Mouse (Mus musculus) kidney, embryonic 14.5 days (tissue): ENCODE data around the gene Gm10300. TPM values are rescaled to one million over a fixed set of nuclear protein-coding genes. Genes with fewer than 3 reads are reported as not detected.

Experiments
- ATAC-seq: fragments of 200-750 bp; cut with Nextera tagmentation; 2 replicates; pipeline ENCODE4 v1.8.0; 2017; ENCODE audit warnings: moderate number of reproducible peaks, mild to moderate bottlenecking, moderate TSS enrichment, moderate library complexity; ENCODE audit not compliant: low FRiP score, low TSS enrichment
- H3K27ac ChIP-seq: fragments of 300-500 bp; sonication (generic); 2 replicates; pipeline ENCODE4 v1.5.1; 2014; ENCODE audit warnings: low read depth, mild to moderate bottlenecking, low read length, moderate library complexity, mixed read lengths
- H3K27me3 ChIP-seq: fragments of 300-500 bp; sonication (generic); 2 replicates; pipeline ENCODE4 v1.6.1; 2014; ENCODE audit warnings: mild to moderate bottlenecking, low read length; ENCODE audit not compliant: control insufficient read depth, insufficient read depth
- H3K36me3 ChIP-seq: fragments of 300-500 bp; sonication (generic); 2 replicates; pipeline ENCODE4 v1.6.1; 2014; ENCODE audit warnings: low read length, mixed read lengths; ENCODE audit not compliant: control insufficient read depth, insufficient read depth
- H3K4me1 ChIP-seq: fragments of 300-500 bp; sonication (generic); 2 replicates; pipeline ENCODE4 v1.6.1; 2014; ENCODE audit warnings: low read length, mixed read lengths; ENCODE audit not compliant: control insufficient read depth, insufficient read depth
- H3K4me2 ChIP-seq: fragments of 300-500 bp; sonication (generic); replicated peaks from 2 replicates; pipeline ENCODE4 v1.6.1; 2014; ENCODE audit warnings: low read depth, mild to moderate bottlenecking, low read length
- H3K4me3 ChIP-seq: fragments of 300-500 bp; sonication (generic); 2 replicates; pipeline ENCODE4 v1.5.1; 2014; ENCODE audit warnings: mild to moderate bottlenecking, low read length
- H3K9ac ChIP-seq: fragments of 300-500 bp; sonication (generic); 2 replicates; pipeline ENCODE4 v1.6.1; 2014; ENCODE audit warnings: low read depth, mild to moderate bottlenecking, low read length, moderate library complexity
- H3K9me3 ChIP-seq: fragments of 300-500 bp; sonication (generic); 2 replicates; pipeline ENCODE4 v1.6.1; 2016; ENCODE audit warnings: low read length; ENCODE audit not compliant: control insufficient read depth
- WGBS: fragments of 180-500 bp; shearing (Covaris S2); extraction: QIAGEN DNeasy Blood & Tissue Kit; methylation state at CpG from one replicate; pipeline ENCODE4 v1.1.7; 2014; 5-methylcytosine and 5-hydroxymethylcytosine counted together
- polyA plus RNA-seq: library from polyadenylated mRNA; unstranded; fragments of >200 nt; fragmentation: Nextera tagmentation; extraction: Ambion mirVana; gene quantifications from 2 replicates; pipeline ENCODE4 v1.2.1, GENCODE M21; 2014

Gene Gm10300
- polyA plus RNA-seq, 1 experiment from 2014 or later = not detected

- H3K9me3 ChIP-seq = no peaks in the 10 kb centered on the region
- H3K9ac ChIP-seq = no peak overlapping the region
- no peaks in the 10 kb centered on the region for H3K36me3 ChIP-seq
- no peak for ATAC-seq
- H3K4me2 ChIP-seq = no peak overlapping the region
- peaks cover 24% of the 10 kb centered on the region for H3K4me1 ChIP-seq
- no peak overlapping the region for H3K4me3 ChIP-seq
- H3K27ac ChIP-seq = no peak overlapping the region
- WGBS = 63% methylated on average over 5 of the region's 5 CpGs
- H3K27me3 ChIP-seq = no peaks in the 10 kb centered on the region
Measured at GRCm38 (mm10) chr4:132037137-132037536, 37.4 kb upstream of the Gm10300 start.

GRCm38 (mm10) chr4:132037991-132038390, 36.5 kb upstream of the Gm10300 start:
- no peak overlapping the region for H3K4me2 ChIP-seq
- H3K9ac ChIP-seq = no peak overlapping the region
- no peaks in the 10 kb centered on the region for H3K36me3 ChIP-seq
- peaks cover 24% of the 10 kb centered on the region for H3K4me1 ChIP-seq
- 14% methylated on average over 7 of the region's 7 CpGs for WGBS
- H3K27ac ChIP-seq = no peak overlapping the region
- no peak overlapping the region for H3K4me3 ChIP-seq
- peak; percentile 95 for ATAC-seq
- H3K27me3 ChIP-seq = no peaks in the 10 kb centered on the region
- H3K9me3 ChIP-seq = no peaks in the 10 kb centered on the region

GRCm38 (mm10) chr4:132038809-132039208, 35.7 kb upstream of the Gm10300 start:
- H3K4me1 ChIP-seq = peaks cover 24% of the 10 kb centered on the region
- H3K36me3 ChIP-seq = no peaks in the 10 kb centered on the region
- H3K9ac ChIP-seq = no peak overlapping the region
- 85% methylated on average over 2 of the region's 2 CpGs for WGBS
- no peaks in the 10 kb centered on the region for H3K27me3 ChIP-seq
- H3K27ac ChIP-seq = no peak overlapping the region
- ATAC-seq = no peak
- H3K9me3 ChIP-seq = no peaks in the 10 kb centered on the region
- H3K4me3 ChIP-seq = no peak overlapping the region
- no peak overlapping the region for H3K4me2 ChIP-seq

GRCm38 (mm10) chr4:132039521-132039920, 35.0 kb upstream of the Gm10300 start:
- H3K36me3 ChIP-seq = no peaks in the 10 kb centered on the region
- no peak overlapping the region for H3K4me2 ChIP-seq
- WGBS = 78% methylated on average over 2 of the region's 2 CpGs
- no peaks in the 10 kb centered on the region for H3K9me3 ChIP-seq
- H3K4me1 ChIP-seq = peaks cover 19% of the 10 kb centered on the region
- no peak for ATAC-seq
- no peak overlapping the region for H3K9ac ChIP-seq
- no peak overlapping the region for H3K27ac ChIP-seq
- no peak overlapping the region for H3K4me3 ChIP-seq
- no peaks in the 10 kb centered on the region for H3K27me3 ChIP-seq

- Histone ChIP-seq H3K4me3 (no peak overlapping the region), H3K4me1 (peaks cover 18% of the 10 kb centered on the region), H3K4me2 (no peak overlapping the region), H3K9ac (no peak overlapping the region), H3K27me3 (no peaks in the 10 kb centered on the region), H3K9me3 (peaks cover 2% of the 10 kb centered on the region; the same call in 1 of the 2 replicates), H3K27ac (no peak overlapping the region), H3K36me3 (no peaks in the 10 kb centered on the region)
- 69% methylated on average over 8 of the region's 8 CpGs for WGBS
- ATAC-seq = no peak
Measured at GRCm38 (mm10) chr4:132039975-132040645, 34.4 kb upstream of the Gm10300 start.

- H3K27ac ChIP-seq = no peak overlapping the region
- H3K36me3 ChIP-seq = no peaks in the 10 kb centered on the region
- H3K27me3 ChIP-seq = no peaks in the 10 kb centered on the region
- H3K4me1 ChIP-seq = peaks cover 18% of the 10 kb centered on the region
- no peak for ATAC-seq
- H3K9me3 ChIP-seq = peaks cover 2% of the 10 kb centered on the region; the same call in 1 of the 2 replicates
- WGBS = 85% methylated on average over 6 of the region's 6 CpGs
- H3K9ac ChIP-seq = no peak overlapping the region
- no peak overlapping the region for H3K4me2 ChIP-seq
- no peak overlapping the region for H3K4me3 ChIP-seq
Measured at GRCm38 (mm10) chr4:132041471-132042332, 32.8 kb upstream of the Gm10300 start.

- Histone ChIP-seq H3K9ac (no peak overlapping the region), H3K36me3 (no peaks in the 10 kb centered on the region), H3K27me3 (no peaks in the 10 kb centered on the region), H3K9me3 (peaks cover 2% of the 10 kb centered on the region; the same call in 1 of the 2 replicates), H3K27ac (no peak overlapping the region), H3K4me2 (no peak overlapping the region), H3K4me1 (peaks cover 7% of the 10 kb centered on the region), H3K4me3 (no peak overlapping the region)
- no peak for ATAC-seq
- 89% methylated on average over 3 of the region's 3 CpGs for WGBS
Measured at GRCm38 (mm10) chr4:132043726-132044125, 30.8 kb upstream of the Gm10300 start.

- WGBS = under 1% methylated on average over 86 of the region's 95 CpGs
Measured at GRCm38 (mm10) chr4:132048011-132048991, 26.2 kb upstream of the Gm10300 start.

More at GRCm38 (mm10) chr4:132048011-132048991, 26.2 kb upstream of the Gm10300 start:
- peak overlapping the region; percentile 86 for H3K4me2 ChIP-seq
- no peaks in the 10 kb centered on the region for H3K36me3 ChIP-seq
- H3K9ac ChIP-seq = peak overlapping the region; percentile 93
- H3K4me1 ChIP-seq = peaks cover 3% of the 10 kb centered on the region; the same call in 1 of the 2 replicates
- H3K9me3 ChIP-seq = peaks cover 2% of the 10 kb centered on the region; the same call in 1 of the 2 replicates
- H3K27ac ChIP-seq = peak overlapping the region; percentile 84
- H3K27me3 ChIP-seq = no peaks in the 10 kb centered on the region
- peak; percentile 59 for ATAC-seq
- peak overlapping the region; percentile 82 for H3K4me3 ChIP-seq
